Mouse (Mus musculus): ENCODE measurements around the gene Plekha7. TPM values are rescaled to one million over a fixed set of nuclear protein-coding genes. Genes with fewer than 3 reads are reported as not detected.

Gene Plekha7
- total RNA-seq, 2 experiments from 2014 or later: not detected

GRCm38 (mm10) chr7:116226316-116226715 lies 81.9 kb downstream of the Plekha7 start:
- ATAC-seq (replicated peaks; ENCODE audit: poor library complexity, severe bottlenecking): no peak

- ATAC-seq (replicated peaks; ENCODE audit: poor library complexity, severe bottlenecking): no peak
These were observed 83.6 kb downstream of the Plekha7 start for GRCm38 (mm10) chr7:116224543-116224942.

- no peak for ATAC-seq (replicated peaks; ENCODE audit: poor library complexity, severe bottlenecking)
These were observed 85.0 kb downstream of the Plekha7 start for GRCm38 (mm10) chr7:116223010-116223783.

- peak; percentile 20; the same call in 1 of the 2 replicates for ATAC-seq (replicated peaks; ENCODE audit: poor library complexity, severe bottlenecking)
These were observed 85.7 kb downstream of the Plekha7 start for GRCm38 (mm10) chr7:116222288-116223009.

GRCm38 (mm10) chr7:116221883-116222282 lies 86.3 kb downstream of the Plekha7 start:
- peak; percentile 49 for ATAC-seq (replicated peaks; ENCODE audit: poor library complexity, severe bottlenecking)

DNA sequence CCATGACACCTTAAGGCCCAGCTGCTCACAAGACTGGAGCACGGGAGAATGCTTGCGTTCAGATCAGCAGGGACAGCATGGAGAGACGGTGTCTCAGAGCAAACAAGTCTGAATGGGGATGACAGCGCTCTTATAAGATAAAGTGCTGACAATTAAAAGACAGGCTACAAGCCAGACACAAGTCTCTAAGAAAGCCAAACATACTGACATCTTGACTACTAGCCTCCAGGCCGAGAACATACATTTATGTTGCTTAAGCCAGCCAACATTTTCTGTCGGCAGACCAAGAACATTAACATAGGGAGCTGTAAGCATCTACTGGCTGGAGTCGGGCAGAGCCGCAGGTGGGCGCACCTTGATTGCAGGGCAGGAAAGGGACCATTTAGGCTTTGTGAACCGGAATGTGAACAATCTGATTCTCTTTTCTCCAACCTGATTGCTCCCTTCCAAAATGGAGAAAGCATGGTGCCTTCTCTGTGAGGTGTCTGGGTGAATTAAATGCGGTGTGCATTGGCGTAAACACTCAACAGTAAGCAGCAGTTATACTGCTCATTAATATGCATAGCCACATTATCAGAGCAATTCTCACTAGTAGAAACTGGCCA lies 88.0 kb downstream of the Plekha7 start:
- no peak for ATAC-seq (replicated peaks; ENCODE audit: poor library complexity, severe bottlenecking)

- ATAC-seq (replicated peaks; ENCODE audit: poor library complexity, severe bottlenecking): no peak
These were observed 90.4 kb downstream of the Plekha7 start for GRCm38 (mm10) chr7:116217747-116218146.

DNA sequence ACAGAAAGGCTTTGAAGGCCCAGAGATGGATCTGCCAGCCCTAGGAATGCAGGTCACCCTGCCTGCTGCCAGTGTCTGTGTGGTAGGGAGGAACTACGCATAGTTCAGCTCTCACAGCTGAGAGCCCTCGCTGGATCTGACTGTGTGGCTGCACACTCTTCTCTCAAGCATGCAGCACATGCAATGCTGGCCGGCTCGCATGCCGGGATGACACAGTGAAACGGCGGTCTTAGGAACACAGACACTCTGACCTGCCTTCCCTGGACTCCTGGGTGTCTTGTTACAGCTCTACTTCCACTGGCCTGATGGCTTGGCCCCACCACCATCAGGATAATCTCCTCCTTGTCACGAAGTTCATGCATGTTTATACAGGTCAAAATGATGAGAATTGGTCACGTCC lies 96.3 kb downstream of the Plekha7 start:
- ATAC-seq (replicated peaks; ENCODE audit: poor library complexity, severe bottlenecking): no peak

GRCm38 (mm10) chr7:116209926-116210631 lies 98.1 kb downstream of the Plekha7 start:
- no peak for ATAC-seq (replicated peaks; ENCODE audit: poor library complexity, severe bottlenecking)

DNA sequence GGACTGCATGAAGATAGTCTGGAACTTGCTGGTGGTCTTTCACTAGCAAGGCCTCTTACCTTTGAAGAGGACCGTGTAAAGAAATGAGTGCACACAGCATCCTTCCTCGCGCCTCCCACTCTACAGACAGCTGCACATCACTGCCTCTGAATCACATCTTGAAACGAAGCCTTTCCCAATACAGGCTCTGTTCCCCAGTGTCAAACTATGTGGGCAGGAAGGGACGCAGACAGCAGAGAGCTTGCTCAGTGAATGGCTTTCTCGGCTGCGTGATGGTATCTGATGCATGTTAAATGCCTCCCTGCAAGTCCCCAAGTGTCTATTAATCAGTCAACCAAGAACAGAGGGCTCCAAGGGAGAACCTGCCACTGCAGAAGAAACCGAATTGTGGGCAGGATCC lies 99.3 kb downstream of the Plekha7 start:
- ATAC-seq (replicated peaks; ENCODE audit: poor library complexity, severe bottlenecking): no peak

DNA sequence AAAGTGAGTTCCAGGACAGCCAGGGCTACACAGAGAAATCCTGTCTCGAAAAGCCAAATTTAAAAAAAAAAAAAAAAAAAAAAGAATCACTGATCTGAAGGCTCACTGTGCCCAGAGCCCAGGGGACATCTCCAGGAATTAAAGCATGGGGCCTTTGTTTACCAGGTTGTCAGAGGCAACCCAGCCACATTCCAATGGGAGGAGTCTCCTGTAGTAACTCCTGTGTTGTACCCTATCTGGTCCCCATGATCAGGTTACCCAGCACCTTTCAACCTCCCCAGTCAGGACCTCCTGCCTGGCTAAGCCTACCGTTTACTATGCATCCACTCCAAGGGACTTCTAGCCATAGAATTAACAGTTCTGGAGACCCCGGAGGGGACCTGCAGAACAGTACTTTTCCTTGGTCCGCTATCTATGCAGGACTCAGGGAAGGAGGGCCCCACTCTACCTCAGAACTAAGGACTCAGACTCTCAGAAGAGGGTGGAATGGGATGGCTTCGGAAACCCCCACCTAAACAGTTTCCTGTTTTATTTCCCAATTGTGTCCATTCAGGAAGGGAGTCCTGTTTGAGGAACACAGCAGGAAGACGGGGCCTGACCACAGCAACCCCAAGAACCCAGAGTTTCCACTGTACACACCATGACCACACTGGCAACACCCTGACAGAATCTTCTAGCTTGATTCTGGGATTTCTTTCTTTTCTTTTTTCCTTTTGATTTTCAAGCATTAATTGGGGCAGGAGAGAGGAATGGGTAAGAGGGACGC lies 101.2 kb downstream of the Plekha7 start:
- ATAC-seq (replicated peaks; ENCODE audit: poor library complexity, severe bottlenecking): peak; percentile 91

GRCm38 (mm10) chr7:116205451-116205850 lies 102.7 kb downstream of the Plekha7 start:
- no peak for ATAC-seq (replicated peaks; ENCODE audit: poor library complexity, severe bottlenecking)

DNA sequence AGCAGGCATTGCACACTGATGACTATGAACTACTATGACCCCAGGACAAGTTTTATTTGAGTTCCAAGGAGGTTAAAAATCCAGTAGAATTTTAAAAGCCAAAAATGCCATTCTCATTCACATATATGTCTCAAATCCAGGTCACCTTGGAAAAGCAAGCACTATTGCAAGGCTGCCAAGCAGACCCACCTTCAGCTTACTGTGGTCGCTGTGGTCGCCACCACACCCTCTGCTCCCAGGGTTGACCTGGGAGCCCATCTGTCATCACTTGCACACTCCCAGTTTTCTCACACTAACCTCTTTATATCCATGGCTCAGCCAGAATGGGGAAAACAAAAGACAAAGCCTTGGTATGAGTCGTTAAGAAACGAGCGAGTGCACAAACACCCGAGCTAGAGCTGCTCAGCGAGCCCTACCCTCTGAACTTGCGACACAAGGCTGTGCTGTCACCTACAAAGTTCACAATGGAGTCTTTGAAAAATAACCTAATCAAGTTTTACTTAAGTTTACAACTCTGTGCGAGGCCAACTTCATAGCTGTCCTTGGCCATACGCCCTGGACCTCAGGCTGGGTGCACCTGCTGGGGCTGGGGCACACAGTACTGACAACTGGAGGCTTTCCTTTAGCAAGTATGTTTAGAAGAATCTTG lies 106.0 kb downstream of the Plekha7 start:
- no peak for ATAC-seq (replicated peaks; ENCODE audit: poor library complexity, severe bottlenecking)

DNA sequence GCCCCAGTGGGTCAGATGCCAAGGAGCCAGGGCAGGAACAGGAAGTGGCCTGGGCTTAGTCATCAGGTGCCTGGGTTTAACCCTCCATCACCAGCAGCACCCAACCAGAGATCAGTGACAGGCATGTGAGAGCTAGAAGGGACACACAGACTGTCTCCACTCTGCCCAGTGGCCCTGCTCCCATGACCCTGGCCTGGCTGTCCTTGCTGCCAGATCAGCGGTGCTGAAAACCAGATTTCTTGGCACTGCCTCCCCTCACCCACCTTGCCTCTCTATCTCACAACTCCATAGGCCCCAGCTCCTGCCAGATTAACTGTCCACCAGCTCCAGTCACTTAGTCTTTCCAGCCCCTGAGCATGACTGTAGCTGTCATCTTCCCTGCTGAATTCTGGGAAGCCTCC lies 107.2 kb downstream of the Plekha7 start:
- peak; percentile 67 for ATAC-seq (replicated peaks; ENCODE audit: poor library complexity, severe bottlenecking)

- ATAC-seq (replicated peaks; ENCODE audit: poor library complexity, severe bottlenecking): no peak
These were observed 107.6 kb downstream of the Plekha7 start for GRCm38 (mm10) chr7:116200544-116200943.

- no peak for ATAC-seq (replicated peaks; ENCODE audit: poor library complexity, severe bottlenecking)
These were observed 109.3 kb downstream of the Plekha7 start for GRCm38 (mm10) chr7:116198902-116199301.

DNA sequence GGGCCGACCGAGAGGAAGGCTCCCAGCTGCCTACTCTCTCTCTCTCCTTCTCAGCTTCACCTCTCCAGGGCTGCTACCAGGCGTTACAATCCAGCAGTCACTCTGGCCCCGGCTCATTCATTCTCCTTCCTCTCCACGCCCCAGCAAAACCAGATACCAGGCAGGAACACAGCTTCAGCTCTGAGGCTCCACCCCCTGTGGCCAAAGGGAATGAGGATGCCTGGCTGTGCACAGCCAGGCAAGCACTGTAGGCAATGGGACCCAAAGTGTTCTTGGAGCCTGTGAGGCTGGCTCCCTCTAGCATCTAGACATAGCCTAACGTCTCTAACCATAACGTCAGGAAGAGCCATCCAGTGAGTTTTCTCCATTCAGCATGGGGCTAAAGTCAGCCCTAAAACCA lies 109.8 kb downstream of the Plekha7 start:
- peak; percentile 26; the same call in 1 of the 2 replicates for ATAC-seq (replicated peaks; ENCODE audit: poor library complexity, severe bottlenecking)

GRCm38 (mm10) chr7:116196974-116197679 lies 111.0 kb downstream of the Plekha7 start:
- ATAC-seq (replicated peaks; ENCODE audit: poor library complexity, severe bottlenecking): no peak

- ATAC-seq (replicated peaks; ENCODE audit: poor library complexity, severe bottlenecking): no peak
These were observed 113.2 kb downstream of the Plekha7 start for GRCm38 (mm10) chr7:116194996-116195395.

Data from granulocyte monocyte progenitor cell, adult 5-6 weeks (primary cell).